In genomic region chr13:97244712-97245105, GRCm38 (mm10) we compare ENCODE assay signal across 9 mouse cellular contexts. TPM values are rescaled to one million over a fixed set of nuclear protein-coding genes. Genes with fewer than 3 reads are reported as not detected.
DNase-seq lines count a peak whose midpoint lies in the region; ATAC-seq and TF ChIP-seq lines count a peak whose summit lies in the region.
"Had no signal": no experiment of that assay in that cellular context is flagged by ENCODE, and none has a peak within 500 bp of the region (broad histone marks: within the 10 kb centered on the region; RNA-seq: fewer than 3 reads in every experiment).

No protein-coding gene starts in this region.

- DNase-seq in heart, adult 8-10 months (ENCODE audit: low spot score) = no peak
- DNase-seq in thymus, postnatal 36 days = no peak
- DNase-seq in thymus, adult 2 months = no peak
- DNase-seq in ovary, postnatal 36 days (ENCODE audit: low spot score) = no peak
- DNase-seq: cerebellum, adult 11-12 months had no signal

- no peak for ATAC-seq in heart, embryonic 12.5 days (ENCODE audit: insufficient number of reproducible peaks, low FRiP score)
- ATAC-seq in forebrain, embryonic 12.5 days (ENCODE audit: low FRiP score) = no peak
- no peak for ATAC-seq in limb, embryonic 15.5 days (ENCODE audit: insufficient number of reproducible peaks, low FRiP score, low TSS enrichment, low read depth)

- H3K9ac ChIP-seq in heart, embryonic 12.5 days = peak overlapping the region; percentile 20; the same call in 1 of the 2 replicates
- H3K9ac ChIP-seq in forebrain, embryonic 12.5 days = peak overlapping the region; percentile 98
- H3K9ac ChIP-seq in limb, embryonic 15.5 days = no peak overlapping the region

- WGBS in heart, embryonic 12.5 days = 70% methylated on average over 9 of the region's 11 CpGs
- WGBS in forebrain, embryonic 12.5 days = 40% methylated on average over 11 of the region's 11 CpGs
- WGBS in limb, embryonic 15.5 days = 79% methylated on average over 11 of the region's 11 CpGs
- WGBS in thymus, adult 2 months = 92% methylated on average over 11 of the region's 11 CpGs

- no peaks in the 10 kb centered on the region for H3K27me3 ChIP-seq in heart, embryonic 12.5 days (replicated peaks)
- H3K27me3 ChIP-seq in E14TG2a.4 (ENCODE audit: insufficient read depth, low read length) = no peaks in the 10 kb centered on the region
- H3K27me3 ChIP-seq in forebrain, embryonic 12.5 days = no peaks in the 10 kb centered on the region
- no peaks in the 10 kb centered on the region for H3K27me3 ChIP-seq in limb, embryonic 15.5 days
- no peaks in the 10 kb centered on the region for H3K27me3 ChIP-seq in thymus, adult 2 months (ENCODE audit: control insufficient read depth, insufficient read depth, low read length)

- no peak overlapping the region for H3K27ac ChIP-seq in heart, embryonic 12.5 days (ENCODE audit: poor library complexity, severe bottlenecking)
- peak overlapping the region; percentile 76; the same call in 1 of the 2 replicates for H3K27ac ChIP-seq in forebrain, embryonic 12.5 days
- no peak overlapping the region for H3K27ac ChIP-seq in limb, embryonic 15.5 days
- H3K27ac ChIP-seq in thymus, adult 2 months (ENCODE audit: control insufficient read depth, insufficient read depth, low read length) = no peak overlapping the region

- peaks cover 38% of the 10 kb centered on the region for H3K36me3 ChIP-seq in heart, embryonic 12.5 days
- H3K36me3 ChIP-seq in E14TG2a.4 (ENCODE audit: insufficient read depth, low read length) = peaks cover 72% of the 10 kb centered on the region
- H3K36me3 ChIP-seq in forebrain, embryonic 12.5 days (replicated peaks) = peaks cover 48% of the 10 kb centered on the region
- peaks cover 31% of the 10 kb centered on the region for H3K36me3 ChIP-seq in limb, embryonic 15.5 days
- peaks cover 3% of the 10 kb centered on the region for H3K36me3 ChIP-seq in thymus, adult 2 months (ENCODE audit: control insufficient read depth, insufficient read depth, low read length)

- H3K9me3 ChIP-seq in heart, embryonic 12.5 days (replicated peaks) = no peaks in the 10 kb centered on the region
- no peaks in the 10 kb centered on the region for H3K9me3 ChIP-seq in E14TG2a.4 (ENCODE audit: low read length)
- no peaks in the 10 kb centered on the region for H3K9me3 ChIP-seq in forebrain, embryonic 12.5 days
- no peaks in the 10 kb centered on the region for H3K9me3 ChIP-seq in limb, embryonic 15.5 days

- peaks cover 79% of the 10 kb centered on the region for H3K4me1 ChIP-seq in heart, embryonic 12.5 days (replicated peaks)
- peaks cover 82% of the 10 kb centered on the region for H3K4me1 ChIP-seq in E14TG2a.4 (replicated peaks; ENCODE audit: low read depth, low read length)
- peaks cover 85% of the 10 kb centered on the region for H3K4me1 ChIP-seq in forebrain, embryonic 12.5 days
- H3K4me1 ChIP-seq in limb, embryonic 15.5 days = peaks cover 67% of the 10 kb centered on the region
- H3K4me1 ChIP-seq in thymus, adult 2 months (replicated peaks; ENCODE audit: control insufficient read depth, insufficient read depth, low read length) = peaks cover 25% of the 10 kb centered on the region

- TF ChIP-seq POLR2A in thymus, adult 2 months (IDR thresholded peaks at IDR 0.05; ENCODE audit: control insufficient read depth, extremely low read depth, insufficient read depth, low read length, poor library complexity) = no peak

- peak overlapping the region; percentile 59 for H3K4me3 ChIP-seq in heart, embryonic 12.5 days
- peak overlapping the region; percentile 97 for H3K4me3 ChIP-seq in E14TG2a.4 (replicated peaks; ENCODE audit: low read length)
- peak overlapping the region; percentile 91 for H3K4me3 ChIP-seq in forebrain, embryonic 12.5 days (replicated peaks)
- no peak overlapping the region; the same call in 1 of the 2 replicates for H3K4me3 ChIP-seq in limb, embryonic 15.5 days
- no peak overlapping the region for H3K4me3 ChIP-seq in thymus, adult 2 months (ENCODE audit: control insufficient read depth, insufficient read depth, low read length)

- TF ChIP-seq CTCF in E14TG2a.4 (conservative IDR thresholded peaks at IDR 0.05; ENCODE audit: low read length) = no peak
- no peak for TF ChIP-seq CTCF in thymus, adult 2 months (IDR thresholded peaks at IDR 0.05; ENCODE audit: borderline replicate concordance, control insufficient read depth, extremely low read depth, insufficient read depth, low read length, poor library complexity)

- H3K4me2 ChIP-seq in heart, embryonic 12.5 days = peak overlapping the region; percentile 95
- peak overlapping the region; percentile 71 for H3K4me2 ChIP-seq in forebrain, embryonic 12.5 days
- peak overlapping the region; percentile 92; the same call in 1 of the 2 replicates for H3K4me2 ChIP-seq in limb, embryonic 15.5 days

RNA-seq across cellular contexts. Expression of gene Enc1, which starts 3.8 kb away (rescaled TPM):
- polyA plus RNA-seq in heart, embryonic 12.5 days (2016; fragmentation: Nextera tagmentation; extraction: Ambion mirVana) = 4.5 and 5.7 TPM in 2 replicates
- total RNA-seq in heart, adult 8-10 months (2022) = 1 to 10 TPM; 3.6 to 7.0 (median 4.7) TPM
- 23.9 and 26.9 TPM in 2 replicates for polyA plus RNA-seq in forebrain, embryonic 12.5 days (2016; fragmentation: Nextera tagmentation; extraction: Ambion mirVana)
- 6.1 and 10.4 TPM in 2 replicates for polyA plus RNA-seq in limb, embryonic 15.5 days (2015; fragmentation: Nextera tagmentation; extraction: Ambion mirVana)
- polyA plus RNA-seq in thymus, adult 2 months (2012; rRNA removed) = 7.6 and 10.0 TPM in 2 replicates

RNA-seq across cellular contexts. Expression of gene Hexb, which starts 46.6 kb away (rescaled TPM):
- 32.5 and 33.1 TPM in 2 replicates for polyA plus RNA-seq in heart, embryonic 12.5 days (2016; fragmentation: Nextera tagmentation; extraction: Ambion mirVana)
- total RNA-seq in heart, adult 8-10 months (2022) = 10 to 100 TPM; 20.9 to 25.2 (median 22.4) TPM
- polyA plus RNA-seq in forebrain, embryonic 12.5 days (2016; fragmentation: Nextera tagmentation; extraction: Ambion mirVana) = 18.4 and 20.6 TPM in 2 replicates
- 63.1 and 65.7 TPM in 2 replicates for polyA plus RNA-seq in limb, embryonic 15.5 days (2015; fragmentation: Nextera tagmentation; extraction: Ambion mirVana)
- polyA plus RNA-seq in thymus, adult 2 months (2012; rRNA removed) = 138 and 180 TPM in 2 replicates

Comparison
In these comparisons a context has a peak if more than half of its experiments do, and no peak if none do; other contexts are left out.
1. H3K4me3 ChIP-seq: peak in heart, embryonic 12.5 days (single experiment), E14TG2a.4 (single experiment) and forebrain, embryonic 12.5 days (single experiment); none in limb, embryonic 15.5 days (single experiment) and thymus, adult 2 months (single experiment).
2. Peak in every context shown above with its lines, with median percentiles within 50 percentile points of each other: H3K4me2 ChIP-seq.